Mouse (Mus musculus) left cerebral cortex, adult 6 months (tissue): ENCODE results near the gene Dnal4. TPM values are rescaled to one million over a fixed set of nuclear protein-coding genes. Genes with fewer than 3 reads are reported as not detected.

Experiments used
- long read RNA-seq, 2 experiments: library from polyadenylated mRNA; unstranded; transcript quantifications; one replicate each; pipeline ENCODE4 v2.0.0; 2019 to 2020
- polyA plus RNA-seq: library from polyadenylated mRNA; unstranded; fragments of <200 nt; fragmentation: Nextera tagmentation; gene quantifications from 2 replicates; pipeline ENCODE4 v1.2.3, GENCODE M21; 2021

Gene Dnal4
- 102 and 105 TPM in 2 replicates for polyA plus RNA-seq
- long read RNA-seq, experiment 1, transcript Dnal4-201 (4 exons, 1,472 nt) = major isoform, 209 of 268 reads
- long read RNA-seq, experiment 1, partial matches to known transcripts = 36 of 268 reads
- long read RNA-seq, experiment 1, other reads (novel, unspliced or antisense) = 19 of 268 reads
- long read RNA-seq, experiment 2, transcript Dnal4-201 (4 exons, 1,472 nt) = major isoform, 131 of 182 reads
- long read RNA-seq, experiment 2, partial matches to known transcripts = 29 of 182 reads
- long read RNA-seq, experiment 2, other reads (novel, unspliced or antisense) = 19 of 182 reads

DNA sequence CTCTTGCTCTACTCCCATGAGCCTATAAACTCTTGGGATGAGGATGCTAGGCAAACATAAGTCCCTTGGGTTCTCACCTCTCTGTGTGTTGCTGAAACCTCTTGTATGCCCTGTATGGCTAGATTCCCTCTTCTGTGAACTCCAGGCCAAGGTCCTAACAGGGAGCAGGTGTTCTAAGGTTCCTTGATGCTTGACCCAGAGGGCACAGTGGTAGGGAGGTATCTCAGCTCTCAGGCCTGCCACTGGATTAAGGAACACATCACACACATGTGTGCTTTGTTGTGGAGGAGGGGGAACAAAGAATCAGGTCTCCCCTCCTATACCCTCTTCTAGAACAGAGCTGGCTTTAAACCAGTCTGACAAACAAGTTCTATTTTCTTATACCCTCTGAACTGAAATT lies at the start of gene Dnal4:
Gene Dnal4 (minus strand): TSS at position 101 of the 400 bp plus-strand sequence.

DNA sequence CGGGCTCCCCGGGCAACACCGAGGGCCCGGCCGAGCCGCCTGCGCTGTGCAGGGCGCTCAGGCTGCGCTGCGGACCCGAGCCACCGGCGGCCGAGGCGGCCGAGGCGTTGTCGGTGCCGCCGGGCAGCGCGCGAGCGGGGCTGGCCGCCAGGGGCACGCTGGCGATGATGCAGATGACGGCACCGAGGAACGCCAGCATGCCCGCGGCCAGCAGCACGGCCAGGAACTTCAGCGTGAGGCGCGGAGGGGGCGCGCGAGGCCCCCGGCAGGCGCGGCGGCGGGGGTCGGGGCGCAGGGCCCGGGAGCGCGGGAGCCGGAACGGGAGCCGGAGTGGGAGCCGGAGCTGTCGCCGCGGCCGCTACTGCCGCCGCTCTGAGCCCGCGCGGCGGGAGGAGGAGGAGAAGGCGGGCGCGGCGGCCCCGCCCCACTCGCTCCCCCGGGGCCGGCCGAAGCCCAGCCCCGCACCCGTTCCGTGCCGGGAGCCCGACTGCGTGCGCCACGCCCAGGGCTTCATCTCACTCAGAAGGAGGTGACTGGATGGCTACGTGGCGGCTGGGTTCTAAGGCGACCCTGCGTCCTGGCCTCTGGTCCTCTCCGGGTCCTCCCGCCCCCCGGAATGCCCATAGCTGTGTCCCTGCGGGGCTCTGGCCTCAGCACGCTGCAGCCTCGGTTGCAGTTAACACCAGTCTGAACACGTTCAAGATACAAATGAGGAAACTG lies 26.9 kb upstream of the Dnal4 start, which contains the start of gene Nptxr:
Gene Nptxr (minus strand): TSS at position 415 of the 720 bp plus-strand sequence.

GRCm38 (mm10) chr15:79741921-79742705 lies 35.5 kb downstream of the Dnal4 start, which contains the start of gene Sun2:
TSS of gene Sun2 (minus strand) at chr15:79742536.

Other genes with a start within 250 kb of the Dnal4 start
- 10.6 and 17.0 TPM in 2 replicates for gene Ddx17, start 231.1 kb downstream of the Dnal4 start, polyA plus RNA-seq
- gene Dmc1, start 172.7 kb downstream of the Dnal4 start, polyA plus RNA-seq = 0.06 TPM in 1 of 2 replicates, not detected in the other
- gene Fam227a, start 118.9 kb downstream of the Dnal4 start, polyA plus RNA-seq = 0.44 and 0.55 TPM in 2 replicates
- gene Cby1, start 118.7 kb downstream of the Dnal4 start, polyA plus RNA-seq = 75.7 and 77.3 TPM in 2 replicates
- gene Tomm22, start 107.0 kb downstream of the Dnal4 start, polyA plus RNA-seq = 175 and 186 TPM in 2 replicates
- gene Josd1, start 89.9 kb downstream of the Dnal4 start, polyA plus RNA-seq = 6.9 and 13.9 TPM in 2 replicates
- gene Gtpbp1, start 87.0 kb downstream of the Dnal4 start, polyA plus RNA-seq = 10.1 and 14.0 TPM in 2 replicates
- 9.8 and 17.3 TPM in 2 replicates for gene Sun2, start 35.3 kb downstream of the Dnal4 start, polyA plus RNA-seq
- 49.2 and 208 TPM in 2 replicates for gene Nptxr, start 26.9 kb upstream of the Dnal4 start, polyA plus RNA-seq
- gene Npcd, start 56.4 kb upstream of the Dnal4 start, polyA plus RNA-seq = 1.3 and 23.2 TPM in 2 replicates
- gene Cbx6, start 56.8 kb upstream of the Dnal4 start, polyA plus RNA-seq = 45.3 and 76.5 TPM in 2 replicates
- gene Apobec3, start 113.8 kb upstream of the Dnal4 start, polyA plus RNA-seq = 1.9 and 3.0 TPM in 2 replicates
- 15.4 and 37.2 TPM in 2 replicates for gene Cbx7, start 193.3 kb upstream of the Dnal4 start, polyA plus RNA-seq
- 7.8 and 11.7 TPM in 2 replicates for gene Pdgfb, start 237.1 kb upstream of the Dnal4 start, polyA plus RNA-seq